Mouse (Mus musculus) G1E (cell line): Measurements from ENCODE around the gene Stra6l.

Experiments
- CTCF ChIP-seq: IDR thresholded peaks from 2 replicates; pipeline ENCODE4 v1.5.1; 2012; ENCODE audit warnings: low read depth, low read length, inconsistent platforms, mixed read lengths
- GATA1 ChIP-seq: IDR thresholded peaks from 2 replicates; pipeline ENCODE4 v1.6.1; 2012; ENCODE audit warnings: borderline replicate concordance, low read length, inconsistent platforms, mixed read lengths
- TAL1 ChIP-seq: conservative IDR thresholded peaks from 2 replicates; pipeline ENCODE4 v1.6.1; 2012; ENCODE audit warnings: low read depth, low read length, inconsistent platforms, mixed read lengths

DNA sequence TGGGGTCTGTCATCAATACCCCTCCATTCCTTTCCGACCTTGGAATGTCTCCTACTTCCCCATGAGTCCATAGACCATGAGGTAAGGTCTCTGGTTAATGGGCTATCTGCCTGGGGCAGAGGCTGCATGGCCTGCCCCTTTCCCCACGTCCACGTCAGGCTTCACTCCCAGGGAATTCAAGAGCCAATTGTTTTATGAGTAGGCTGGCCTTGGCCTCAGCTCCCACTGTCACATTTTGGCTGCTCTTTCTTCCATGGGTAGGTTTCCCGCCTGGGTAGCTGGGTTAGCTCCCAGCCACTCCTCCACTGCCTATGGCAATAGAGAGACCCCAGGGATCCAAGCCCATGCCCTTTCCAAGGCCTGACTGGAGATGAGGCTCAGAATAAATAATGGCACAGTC lies 80.1 kb downstream of the Stra6l start:
- no peak for TF ChIP-seq TAL1
- no peak for TF ChIP-seq CTCF
- no peak for TF ChIP-seq GATA1
